Mouse (Mus musculus) right cerebral cortex, postnatal 25 days (tissue): ENCODE measurements at regions not wholly inside any gene's neighbourhood (a gene's known extent, or its start where the extent isn't known, plus 50 kb on each side); places are given as distances from the start of the nearest gene placed in this dataset.

Source experiments
- DNase-seq: peaks from one replicate; pipeline ENCODE4 v3.0.0; 2022

- DNase-seq, result no peak
Observed at GRCm38 (mm10) chr15:51403581-51403980, 2481.1 kb upstream of the Gm7489 start.

- DNase-seq, result no peak
Observed at GRCm38 (mm10) chr15:51409791-51410308, 2474.9 kb upstream of the Gm7489 start.

- no peak for DNase-seq
Observed at GRCm38 (mm10) chr15:51411966-51412365, 2472.7 kb upstream of the Gm7489 start.

GRCm38 (mm10) chr15:51442606-51443005 lies 2442.1 kb upstream of the Gm7489 start:
- no peak for DNase-seq

GRCm38 (mm10) chr15:51469895-51470294 lies 2414.8 kb upstream of the Gm7489 start:
- DNase-seq, result no peak

GRCm38 (mm10) chr15:51471143-51471542 lies 2413.6 kb upstream of the Gm7489 start:
- no peak for DNase-seq

- DNase-seq, result no peak
Observed at GRCm38 (mm10) chr15:51472049-51472448, 2412.7 kb upstream of the Gm7489 start.

GRCm38 (mm10) chr15:51481856-51482255 lies 2402.8 kb upstream of the Gm7489 start:
- no peak for DNase-seq

GRCm38 (mm10) chr15:51484207-51484606 lies 2400.5 kb upstream of the Gm7489 start:
- no peak for DNase-seq

- DNase-seq, result no peak
Observed at GRCm38 (mm10) chr15:51485554-51485953, 2399.2 kb upstream of the Gm7489 start.

- DNase-seq, result no peak
Observed at GRCm38 (mm10) chr15:51502058-51502741, 2382.5 kb upstream of the Gm7489 start.

- DNase-seq, result no peak
Observed at GRCm38 (mm10) chr15:51502742-51503270, 2381.9 kb upstream of the Gm7489 start.

- no peak for DNase-seq
Observed at GRCm38 (mm10) chr15:51503341-51503740, 2381.4 kb upstream of the Gm7489 start.

GRCm38 (mm10) chr15:51504016-51504760 lies 2380.5 kb upstream of the Gm7489 start:
- DNase-seq, result no peak

- DNase-seq, result no peak
Observed at GRCm38 (mm10) chr15:51504789-51505188, 2379.9 kb upstream of the Gm7489 start.

GRCm38 (mm10) chr15:51507126-51507525 lies 2377.6 kb upstream of the Gm7489 start:
- DNase-seq, result no peak

GRCm38 (mm10) chr15:51511319-51511718 lies 2373.4 kb upstream of the Gm7489 start:
- no peak for DNase-seq

GRCm38 (mm10) chr15:51536317-51536716 lies 2348.4 kb upstream of the Gm7489 start:
- DNase-seq, result no peak

GRCm38 (mm10) chr15:51551216-51551775 lies 2333.4 kb upstream of the Gm7489 start:
- no peak for DNase-seq

- no peak for DNase-seq
Observed at GRCm38 (mm10) chr15:51558215-51558614, 2326.5 kb upstream of the Gm7489 start.

- DNase-seq, result no peak
Observed at GRCm38 (mm10) chr15:51565543-51565942, 2319.2 kb upstream of the Gm7489 start.

GRCm38 (mm10) chr15:51570631-51571030 lies 2314.1 kb upstream of the Gm7489 start:
- DNase-seq, result no peak

- no peak for DNase-seq
Observed at GRCm38 (mm10) chr15:51574538-51575105, 2310.1 kb upstream of the Gm7489 start.
